Mouse (Mus musculus): Measurements from ENCODE around the gene Vwa1. TPM values are rescaled to one million over a fixed set of nuclear protein-coding genes. Genes with fewer than 3 reads are reported as not detected.

Vwa1 gene
- total RNA-seq (2012; rRNA removed) (0.33 and 0.42 TPM in 2 replicates), polyA plus RNA-seq (2012; ENCODE audit: insufficient read depth in 1 of 2, insufficient read length in 2 of 2, low read depth in 1 of 2, low replicate concordance in 2 of 2, missing spikeins in 1 of 2) (under 1 TPM in 1 of 2 experiments, not detected in 1; 0.33 TPM)

- H3K4me1 ChIP-seq (ENCODE audit: control insufficient read depth in 1 of 2, insufficient read depth in 2 of 2, low read length in 2 of 2): peaks cover 6 to 30% of the 10 kb centered on the region in 2 experiments
- H3K9ac ChIP-seq (ENCODE audit: control insufficient read depth, low read depth, low read length, poor library complexity, severe bottlenecking): peak within 1 kb of the TSS; percentile 24; the same call in 1 of the 2 replicates
- no peaks in the 10 kb centered on the region for H3K9me3 ChIP-seq (replicated peaks; ENCODE audit: insufficient read depth, low read length)
- H3K27ac ChIP-seq (ENCODE audit: control insufficient read depth, low read depth, low read length): no peak within 1 kb of the TSS
- H3K36me3 ChIP-seq (ENCODE audit: control insufficient read depth in 1 of 2, insufficient read depth in 2 of 2, low read length in 2 of 2): peaks cover 0 to 8% of the 10 kb centered on the region in 2 experiments; a peak in 2 of 4 replicates
- H3K79me2 ChIP-seq (ENCODE audit: control insufficient read depth, insufficient read depth, low read length, poor library complexity): peaks cover 3% of the 10 kb centered on the region; the same call in 1 of the 2 replicates
- TF ChIP-seq SIN3A (IDR thresholded peaks at IDR 0.05; ENCODE audit: low read length) (peak; percentile 38; the same call in 1 of the 2 replicates), TBP (IDR thresholded peaks at IDR 0.05; ENCODE audit: low read depth, low read length) (no peak), NRF1 (IDR thresholded peaks at IDR 0.05; ENCODE audit: insufficient read depth, low read depth, low read length, poor library complexity, severe bottlenecking) (peak; percentile 19; the same call in 1 of the 2 replicates), MAX (IDR thresholded peaks at IDR 0.05; ENCODE audit: low read length) (peak; percentile 57; the same call in 1 of the 2 replicates)
- peak within 1 kb of the TSS; percentile 4 to 38; a peak in 2 of 4 replicates for H3K4me3 ChIP-seq (ENCODE audit: control insufficient read depth in 1 of 2, insufficient read depth in 1 of 2, low read depth in 2 of 2, low read length in 2 of 2)
- peak; percentile 83 for DNase-seq (ENCODE audit: low read depth, low spot score)
- H3K27me3 ChIP-seq (ENCODE audit: control insufficient read depth in 1 of 2, insufficient read depth in 2 of 2, low read length in 2 of 2): no peaks in the 10 kb centered on the region
These were observed at the start of gene Vwa1 for GRCm38 (mm10) chr4:155774280-155774754. Gene Vwa1 (minus strand): TSS chr4:155774698.

- Histone ChIP-seq H3K4me1 (ENCODE audit: control insufficient read depth in 1 of 2, insufficient read depth in 2 of 2, low read length in 2 of 2) (no peaks in the 10 kb centered on the region), H3K9ac (ENCODE audit: control insufficient read depth, low read depth, low read length, poor library complexity, severe bottlenecking) (no peak overlapping the region), H3K79me2 (ENCODE audit: control insufficient read depth, insufficient read depth, low read length, poor library complexity) (peaks cover 4% of the 10 kb centered on the region), H3K27me3 (ENCODE audit: control insufficient read depth in 1 of 2, insufficient read depth in 2 of 2, low read length in 2 of 2) (no peaks in the 10 kb centered on the region), H3K4me3 (ENCODE audit: control insufficient read depth in 1 of 2, insufficient read depth in 1 of 2, low read depth in 2 of 2, low read length in 2 of 2) (no peak overlapping the region), H3K36me3 (ENCODE audit: control insufficient read depth in 1 of 2, insufficient read depth in 2 of 2, low read length in 2 of 2) (peaks cover 4 to 43% of the 10 kb centered on the region in 2 experiments; a peak in 3 of 4 replicates), H3K27ac (ENCODE audit: control insufficient read depth, low read depth, low read length) (no peak overlapping the region), H3K9me3 (replicated peaks; ENCODE audit: insufficient read depth, low read length) (no peaks in the 10 kb centered on the region)
- no peak for DNase-seq (ENCODE audit: low read depth, low spot score)
- TF ChIP-seq GATA1 (IDR thresholded peaks at IDR 0.05; ENCODE audit: low read depth, low read length) (no peak), POLR2AphosphoS2 (IDR thresholded peaks at IDR 0.05; ENCODE audit: low read length) (no peak), UBTF (IDR thresholded peaks at IDR 0.05; ENCODE audit: borderline replicate concordance, insufficient read depth, low read depth, low read length) (no peak), USF2 (IDR thresholded peaks at IDR 0.05; ENCODE audit: borderline replicate concordance in 1 of 2, insufficient read depth in 1 of 2, low read depth in 1 of 2, low read length in 2 of 2) (no peak), NRF1 (IDR thresholded peaks at IDR 0.05; ENCODE audit: insufficient read depth, low read depth, low read length, poor library complexity, severe bottlenecking) (no peak), KAT2A (conservative IDR thresholded peaks at IDR 0.05; ENCODE audit: low read depth, low read length) (no peak), MAZ (IDR thresholded peaks at IDR 0.05; ENCODE audit: low read depth, low read length) (no peak), ZMIZ1 (IDR thresholded peaks at IDR 0.05; ENCODE audit: low read depth, low read length) (no peak), SMC3 (IDR thresholded peaks at IDR 0.05; ENCODE audit: low read depth, low read length) (no peak), ZKSCAN1 (IDR thresholded peaks at IDR 0.05; ENCODE audit: low read depth, low read length) (no peak), RAD21 (IDR thresholded peaks at IDR 0.05; ENCODE audit: low read depth, low read length) (no peak), POLR2AphosphoS5 (IDR thresholded peaks at IDR 0.05; ENCODE audit: borderline replicate concordance, low read depth, low read length) (no peak), ETS1 (IDR thresholded peaks at IDR 0.05; ENCODE audit: low read depth, low read length) (no peak)
These were observed 48.9 kb upstream of the Vwa1 start for GRCm38 (mm10) chr4:155823443-155823842.

Measured in MEL (cell line).